Mouse (Mus musculus) urinary bladder, postnatal 4 days (tissue): ENCODE results near the gene Ino80d.

Experiments used
- DNase-seq, 2 experiments: peaks; one replicate each; pipeline ENCODE4 v3.0.0; 2021 to 2022; ENCODE audit warnings: low spot score in 2 of 2

The Ino80d gene

GRCm38 (mm10) chr1:63107614-63108327 lies 6.7 kb downstream of the Ino80d start:
- DNase-seq, result no peak

DNA sequence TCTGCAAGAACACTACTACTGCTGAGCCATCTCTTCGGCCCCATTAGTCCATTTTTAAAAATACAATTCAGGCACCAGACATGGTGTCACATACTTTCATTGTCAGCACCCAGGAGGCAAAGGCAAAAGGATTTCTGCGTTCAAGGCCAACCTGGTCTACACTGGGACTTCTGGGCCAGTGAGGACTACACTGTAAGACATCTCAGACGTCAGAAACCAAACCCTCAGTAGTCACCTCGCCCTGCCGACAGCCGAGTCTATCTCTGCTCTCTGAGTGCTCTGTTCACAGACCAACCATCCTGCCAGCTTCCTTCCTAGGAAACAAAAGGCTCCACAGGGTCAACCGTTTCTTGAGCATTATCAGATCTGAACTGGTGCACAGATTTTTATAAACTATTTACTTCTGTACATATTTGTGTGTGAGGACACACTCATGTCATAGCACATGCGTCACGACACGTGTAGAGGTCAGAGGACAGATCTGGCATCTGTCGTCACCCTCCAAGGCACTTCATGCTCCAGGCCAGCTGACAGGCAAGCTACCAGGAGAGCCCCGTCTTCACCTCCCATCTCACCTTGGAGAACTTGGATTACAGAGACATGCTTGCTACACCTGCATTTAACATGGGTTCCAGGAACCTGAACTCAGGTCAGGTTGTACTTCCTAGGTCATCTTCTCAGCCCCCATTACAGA lies 11.6 kb downstream of the Ino80d start:
- DNase-seq, result no peak

DNA sequence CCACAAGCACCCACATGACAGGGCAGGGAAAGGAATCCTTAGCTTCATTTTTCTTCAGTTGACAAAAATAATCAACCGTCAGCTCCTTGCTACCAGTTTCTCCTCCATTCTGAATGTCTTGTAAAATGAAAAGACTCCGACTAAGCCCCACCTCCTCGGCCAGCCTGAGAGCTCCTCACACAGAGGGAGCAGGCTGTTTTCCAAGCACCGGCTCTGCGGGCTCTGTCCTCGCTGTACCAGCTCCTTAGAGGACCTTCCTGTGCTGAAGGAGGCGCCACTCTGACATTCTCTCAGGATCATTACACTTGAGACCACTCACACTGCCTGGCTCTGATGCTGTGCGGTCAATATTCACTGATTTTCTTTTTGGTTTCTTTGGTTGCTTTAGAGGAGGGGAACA lies 14.3 kb downstream of the Ino80d start:
- no peak for DNase-seq

DNA sequence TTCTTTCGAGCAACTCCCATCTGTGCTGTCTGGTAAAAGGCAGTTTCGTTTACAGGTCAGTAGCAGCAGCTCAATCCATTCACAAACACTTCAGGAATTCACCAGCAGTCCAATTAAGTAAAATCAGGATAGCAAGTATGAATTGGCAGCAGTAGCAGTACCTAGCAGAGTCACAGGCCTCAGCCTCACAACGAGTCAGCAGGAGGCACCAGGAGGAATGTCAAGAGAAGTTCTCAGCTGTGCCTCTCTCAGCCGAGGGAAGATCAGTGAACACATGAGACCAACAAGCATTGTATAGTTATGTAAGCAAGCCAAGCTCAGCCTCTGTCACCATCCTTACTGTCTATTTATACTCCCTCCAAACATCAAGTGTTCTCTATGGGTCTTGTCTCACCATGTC lies 15.6 kb downstream of the Ino80d start:
- DNase-seq, result no peak

- DNase-seq, result no peak
Measured at GRCm38 (mm10) chr1:63096071-63096470, 18.4 kb downstream of the Ino80d start.

DNA sequence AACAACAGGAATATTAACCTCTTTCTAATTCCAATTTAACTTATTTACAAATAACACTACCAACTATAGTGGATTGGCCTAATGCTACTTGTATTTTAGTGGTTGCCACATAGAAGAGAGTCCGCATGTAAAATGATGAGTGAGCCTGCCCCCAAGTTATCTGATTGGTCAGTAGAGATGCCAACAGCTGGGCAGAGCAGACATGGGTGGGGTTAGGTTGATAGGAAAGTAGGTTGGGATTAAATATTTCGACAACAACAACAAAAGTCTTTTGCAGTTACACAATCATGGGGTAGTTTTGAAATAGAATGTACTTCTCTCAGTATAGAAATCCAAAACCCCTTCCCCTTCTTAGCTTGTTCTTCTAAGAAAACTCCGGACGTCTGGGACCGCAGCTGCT lies 24.7 kb downstream of the Ino80d start:
- no peak for DNase-seq

DNA sequence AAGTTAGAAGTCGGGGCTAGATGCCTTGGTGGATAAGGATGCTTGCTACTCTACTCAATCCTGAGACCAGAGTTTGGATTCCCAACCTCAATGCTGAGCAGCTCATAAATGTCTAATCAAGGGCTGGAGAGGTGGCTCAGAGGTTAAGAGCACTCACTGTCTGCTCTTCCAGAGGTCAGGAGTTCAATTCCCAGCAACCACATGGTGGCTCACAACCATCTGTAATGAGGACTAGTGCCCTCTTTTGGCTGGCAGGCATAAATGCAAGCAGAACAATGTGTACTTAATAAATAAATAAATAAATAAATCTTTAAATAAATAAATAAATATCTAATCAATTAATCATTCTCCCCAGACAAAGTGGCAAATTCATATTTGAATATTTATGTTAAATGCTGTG lies 25.9 kb downstream of the Ino80d start:
- no peak for DNase-seq

- no peak for DNase-seq
Measured at GRCm38 (mm10) chr1:63080277-63080676, 34.2 kb downstream of the Ino80d start.

- DNase-seq, result no peak
Measured at GRCm38 (mm10) chr1:63076383-63076782, 38.1 kb downstream of the Ino80d start.

GRCm38 (mm10) chr1:63071379-63071778 lies 43.1 kb downstream of the Ino80d start:
- no peak for DNase-seq

DNA sequence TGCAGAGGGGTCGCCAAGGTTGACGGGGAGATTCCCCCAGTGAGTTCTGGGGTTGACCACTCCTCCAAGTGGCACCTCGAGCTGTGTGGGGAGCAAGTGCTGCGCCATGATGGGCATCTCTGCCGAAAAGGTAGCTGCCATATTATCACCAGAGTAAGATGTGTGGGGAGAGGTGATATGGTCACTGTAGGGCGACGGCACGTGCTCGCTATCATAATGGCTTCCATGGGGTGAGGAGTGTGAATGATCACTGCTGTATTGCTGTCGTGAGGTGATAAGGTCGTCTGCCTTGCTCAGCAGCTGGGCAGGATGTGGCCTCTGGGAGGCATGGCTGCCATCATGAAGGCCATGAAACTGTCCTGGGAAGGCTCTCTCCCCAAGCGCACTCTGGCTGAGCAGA lies 56.1 kb downstream of the Ino80d start:
- no peak for DNase-seq

DNA sequence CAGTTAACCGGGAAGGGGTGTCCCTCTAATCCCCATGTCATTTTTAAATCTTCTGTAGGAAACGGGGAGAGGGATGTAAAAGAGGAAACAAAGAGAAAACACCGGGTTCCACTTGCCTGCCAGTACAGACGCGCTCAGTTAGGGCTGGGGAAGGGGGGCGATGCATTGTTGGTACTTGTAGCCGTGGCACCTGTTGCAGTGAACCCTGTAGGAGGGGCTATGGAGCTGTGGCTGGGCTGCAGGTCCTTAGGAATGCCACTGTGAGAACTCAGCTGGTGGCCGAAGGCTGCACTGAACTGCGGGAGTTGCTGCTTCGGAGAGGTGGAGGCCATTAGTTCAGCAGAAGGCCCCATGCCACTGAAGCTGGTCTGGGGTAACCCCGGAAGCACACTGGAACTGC lies 56.6 kb downstream of the Ino80d start:
- DNase-seq, result no peak

DNA sequence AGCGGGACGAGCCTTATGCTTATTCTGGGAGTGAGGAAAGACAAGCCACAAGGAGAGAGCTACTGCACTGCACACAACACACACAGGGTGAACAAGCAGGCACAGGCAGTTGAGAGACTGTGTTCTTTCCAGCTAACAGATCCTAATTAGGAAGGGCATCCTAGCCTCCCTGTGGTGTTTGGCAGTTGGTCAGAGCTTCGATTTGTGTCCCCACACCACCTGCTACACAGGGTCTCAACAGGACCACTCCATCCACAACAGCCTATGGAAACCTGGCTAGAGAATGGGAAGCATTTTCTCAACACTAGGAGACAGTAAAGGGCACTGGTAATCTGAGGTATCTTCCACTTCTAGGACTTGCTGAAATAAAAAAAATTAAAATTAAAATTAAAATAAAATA lies 57.1 kb downstream of the Ino80d start:
- no peak for DNase-seq

- DNase-seq, result no peak
Measured at GRCm38 (mm10) chr1:63055386-63055785, 59.1 kb downstream of the Ino80d start.

DNA sequence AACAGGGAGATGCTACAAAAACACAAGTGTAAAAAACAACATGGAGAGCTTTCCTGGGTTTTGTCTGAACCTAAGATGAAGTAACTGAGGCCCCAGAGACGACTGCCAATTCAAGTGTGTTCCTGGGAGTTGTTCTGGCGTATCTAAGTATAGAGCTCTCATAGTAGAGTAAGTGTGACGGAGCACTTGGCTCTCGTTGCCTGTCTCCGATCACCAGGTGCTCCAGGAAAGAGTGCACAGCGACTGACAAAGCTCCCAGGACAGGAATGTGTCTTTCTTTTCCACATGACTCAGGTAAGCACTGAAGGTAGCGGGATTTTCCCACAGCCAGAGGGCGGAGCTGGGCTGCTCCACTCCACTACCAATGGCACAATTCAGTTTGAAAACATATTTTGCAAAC lies 63.6 kb downstream of the Ino80d start:
- DNase-seq, result no peak

- DNase-seq, result no peak
Measured at GRCm38 (mm10) chr1:63049977-63050376, 64.5 kb downstream of the Ino80d start.

DNA sequence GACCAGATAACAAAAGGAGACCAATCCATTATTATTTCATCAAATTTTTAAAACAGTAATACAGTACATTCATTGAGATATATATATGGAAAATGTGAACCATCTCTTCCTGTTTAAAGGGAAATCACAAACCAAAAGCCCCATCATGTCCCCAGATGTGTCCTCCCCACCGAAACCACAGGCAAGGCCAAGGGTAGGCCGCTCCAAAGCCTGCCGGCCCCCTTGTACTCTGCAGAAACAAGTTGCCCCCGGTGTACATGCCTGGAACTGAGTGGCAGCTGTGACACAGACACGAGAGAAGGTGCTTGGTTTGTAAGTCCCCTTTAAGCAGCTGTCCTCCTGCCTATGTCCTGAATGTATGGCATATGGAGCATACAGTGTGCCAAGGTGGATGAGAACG lies 66.5 kb downstream of the Ino80d start:
- DNase-seq, result no peak

DNA sequence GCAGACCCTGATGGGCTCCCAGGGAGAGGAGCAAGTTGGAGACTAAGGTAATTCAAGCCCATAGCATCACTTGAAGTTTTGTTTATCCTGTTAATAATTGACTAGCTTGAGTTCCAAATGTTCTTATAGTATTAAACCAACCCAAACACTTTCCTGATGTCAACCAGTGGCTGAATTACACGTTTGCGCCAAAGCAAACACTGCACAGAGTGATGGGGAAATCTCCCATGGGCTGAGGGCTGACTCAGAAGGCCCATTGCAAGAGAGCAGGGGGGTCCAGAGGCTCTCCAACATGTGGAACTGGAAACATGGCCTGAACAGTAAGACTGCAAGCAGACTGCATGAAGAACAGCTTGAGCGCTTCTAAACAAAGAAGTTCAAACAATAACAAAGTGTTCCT lies 81.5 kb downstream of the Ino80d start:
- no peak for DNase-seq

- no peak for DNase-seq
Measured at GRCm38 (mm10) chr1:63019916-63020315, 94.6 kb downstream of the Ino80d start.

DNA sequence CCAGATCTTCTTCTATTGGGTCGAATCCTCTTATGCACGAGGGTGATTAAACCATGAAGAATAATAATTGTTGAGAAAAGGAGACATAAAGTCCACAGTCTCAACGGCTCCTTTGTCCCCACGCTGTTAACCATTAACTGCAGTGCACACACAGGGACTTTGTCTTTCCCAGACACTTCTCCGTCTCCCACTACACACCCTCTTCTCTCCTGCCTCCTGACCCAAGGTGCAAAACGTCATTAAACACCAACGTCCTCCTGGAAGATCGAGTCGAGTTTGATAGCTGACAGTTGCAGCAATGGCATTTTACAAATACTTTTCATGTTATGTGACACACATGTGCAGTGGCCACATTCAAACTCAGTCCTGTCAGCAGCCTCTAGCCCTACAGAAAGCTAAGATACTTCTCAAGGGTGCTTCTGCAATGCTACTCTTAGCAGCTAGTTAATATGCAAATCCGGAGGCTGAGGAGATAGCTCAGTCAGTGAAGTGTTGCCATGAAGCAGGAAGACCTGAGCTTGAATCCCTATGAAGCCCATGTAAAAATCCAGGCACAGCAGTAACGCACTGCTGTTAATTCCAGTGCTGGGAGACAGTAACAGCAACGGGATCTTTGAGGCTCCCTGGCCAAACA lies 109.3 kb downstream of the Ino80d start:
- DNase-seq, result no peak

- no peak for DNase-seq
Measured at GRCm38 (mm10) chr1:63001874-63002273, 112.6 kb downstream of the Ino80d start.

- DNase-seq, result no peak
Measured at GRCm38 (mm10) chr1:62993348-62993747, 121.1 kb downstream of the Ino80d start.

- no peak for DNase-seq
Measured at GRCm38 (mm10) chr1:62992648-62993047, 121.8 kb downstream of the Ino80d start.
